In genomic region chr9:50752784-50753615, GRCm38 (mm10) we compare ENCODE assay signal across 9 mouse cellular contexts. TPM values are rescaled to one million over a fixed set of nuclear protein-coding genes. Genes with fewer than 3 reads are reported as not detected.
DNase-seq lines count a peak whose midpoint lies in the region; ATAC-seq and TF ChIP-seq lines count a peak whose summit lies in the region.
"Had no signal": no experiment of that assay in that cellular context is flagged by ENCODE, and none has a peak within 500 bp of the region (broad histone marks: within the 10 kb centered on the region; RNA-seq: fewer than 3 reads in every experiment).

No protein-coding gene starts in this region.

- WGBS in intestine, postnatal 0 days: 58% methylated on average over 17 of the region's 17 CpGs

- TF ChIP-seq CTCF in C2C12 (IDR thresholded peaks at IDR 0.05; ENCODE audit: control insufficient read depth, insufficient read depth, insufficient read length): no peak
- no peak for TF ChIP-seq CTCF in gastrocnemius, adult 2 months (IDR thresholded peaks at IDR 0.05)
- TF ChIP-seq CTCF in intestine, postnatal 0 days (IDR thresholded peaks at IDR 0.05; ENCODE audit: low read depth): no peak

- H3K9me3 ChIP-seq in intestine, postnatal 0 days (ENCODE audit: control insufficient read depth): no peaks in the 10 kb centered on the region
- H3K9me3 ChIP-seq: midbrain, embryonic 12.5 days had no signal

- DNase-seq in adipocyte (ENCODE audit: low spot score): peak; percentile 88
- DNase-seq in gastrocnemius, adult 2 months: peak; percentile 97
- peak; percentile 47 to 84 for DNase-seq in left cerebral cortex, postnatal 25 days (ENCODE audit: low spot score in 2 of 2)
- peak; percentile 87 for DNase-seq in right cerebral cortex, adult 18-20 months
- no peak for DNase-seq in thymus, postnatal 36 days

- no peaks in the 10 kb centered on the region for H3K79me2 ChIP-seq in C2C12 (ENCODE audit: control insufficient read depth, insufficient read depth)

- H3K4me3 ChIP-seq in C2C12 (ENCODE audit: insufficient read depth, poor library complexity, severe bottlenecking): peak overlapping the region; percentile 31
- peak overlapping the region; percentile 93 for H3K4me3 ChIP-seq in gastrocnemius, adult 2 months
- peak overlapping the region; percentile 21 for H3K4me3 ChIP-seq in intestine, postnatal 0 days (ENCODE audit: low read depth, low read length)
- H3K4me3 ChIP-seq: midbrain, embryonic 12.5 days had no signal

- H3K79me3 ChIP-seq in C2C12 (ENCODE audit: low read depth): no peaks in the 10 kb centered on the region

- 0 out of 2 replicates have a peak, but pooled peaks cover 3% of the 10 kb centered on the region for H3K4me1 ChIP-seq in intestine, postnatal 0 days (replicated peaks; ENCODE audit: control insufficient read depth, insufficient read depth, low read length)

- H3K36me3 ChIP-seq in C2C12 (ENCODE audit: control insufficient read depth, insufficient read depth): no peaks in the 10 kb centered on the region
- no peaks in the 10 kb centered on the region for H3K36me3 ChIP-seq in intestine, postnatal 0 days (ENCODE audit: control insufficient read depth, insufficient read depth)
- H3K36me3 ChIP-seq: midbrain, embryonic 12.5 days had no signal

- H3K27me3 ChIP-seq in C2C12 (ENCODE audit: control insufficient read depth, insufficient read depth, insufficient read length): no peaks in the 10 kb centered on the region
- H3K27me3 ChIP-seq in intestine, postnatal 0 days (replicated peaks; ENCODE audit: control insufficient read depth, insufficient read depth, low read length): no peaks in the 10 kb centered on the region
- H3K27me3 ChIP-seq: midbrain, embryonic 12.5 days had no signal

- intact Hi-C loops in gastrocnemius, adult 2 months (cut with DNase I): loop anchor here (2.0 kb wide), 1 partner anchor 16 kb away; the partner anchor contains the start of gene Fdxacb1
- intact Hi-C loops in left cerebral cortex, postnatal 25 days (cut with DNase I): no loop called here

- no peak; the same call in 1 of the 2 replicates for ATAC-seq in intestine, postnatal 0 days
- no peak for ATAC-seq in granulocyte monocyte progenitor cell, adult 5-6 weeks (replicated peaks; ENCODE audit: poor library complexity, severe bottlenecking)

- peak overlapping the region; percentile 36 for H3ac ChIP-seq in C2C12 (ENCODE audit: control insufficient read depth, insufficient read length, low read depth)

- peak overlapping the region; percentile 97 for H3K27ac ChIP-seq in gastrocnemius, adult 2 months
- H3K27ac ChIP-seq in intestine, postnatal 0 days (ENCODE audit: low read depth, low read length): peak overlapping the region; percentile 57; the same call in 1 of the 2 replicates
- H3K27ac ChIP-seq: midbrain, embryonic 12.5 days had no signal

- no peak overlapping the region for H3K9ac ChIP-seq in intestine, postnatal 0 days (ENCODE audit: low read depth, low read length)
- H3K9ac ChIP-seq: midbrain, embryonic 12.5 days had no signal

- H3K4me2 ChIP-seq in intestine, postnatal 0 days (replicated peaks; ENCODE audit: low read depth): peak overlapping the region; percentile 35
- H3K4me2 ChIP-seq: midbrain, embryonic 12.5 days had no signal

TF ChIP-seq in C2C12, 6 proteins besides CTCF, POLR2A, EP300 and RAD21:
- TF ChIP-seq MAX (IDR thresholded peaks at IDR 0.05) (no peak), MYOG (IDR thresholded peaks at IDR 0.05; ENCODE audit: control insufficient read depth, extremely low read depth, insufficient read length) (no peak), MYOD1 (IDR thresholded peaks at IDR 0.05; ENCODE audit: control insufficient read depth, insufficient read length, low read depth) (peak; percentile 43)

RNA-seq across cellular contexts. Expression of gene Hspb2, which starts 0.8 kb away (rescaled TPM):
- polyA plus RNA-seq in C2C12 (2012; fragmentation: generic; extraction: Trizol): 36.4 TPM
- total RNA-seq in gastrocnemius, adult 2 months (2021): 100 to 1,000 TPM; 123 to 143 TPM
- 10.3 and 10.4 TPM in 2 replicates for polyA plus RNA-seq in intestine, postnatal 0 days (2015; fragmentation: Nextera tagmentation; extraction: Ambion mirVana)
- total RNA-seq in left cerebral cortex, postnatal 25 days (2021): 1 to 10 TPM; 1.4 to 1.5 TPM
- total RNA-seq in granulocyte monocyte progenitor cell, adult 5-6 weeks (2014; fragmentation: Nextera tagmentation): not detected in 2 replicates
- total RNA-seq in granulocyte monocyte progenitor cell, adult 5-6 weeks (2017): not detected in 2 replicates

RNA-seq across cellular contexts. Expression of gene Cryab, which starts 1.9 kb away (rescaled TPM):
- polyA plus RNA-seq in C2C12 (2012; fragmentation: generic; extraction: Trizol): 224 TPM
- total RNA-seq in gastrocnemius, adult 2 months (2021): 1,000 to 10,000 TPM in 1 of 2 experiments, 100 to 1,000 TPM in 1; 885 to 2,545 TPM
- 80.4 and 83.2 TPM in 2 replicates for polyA plus RNA-seq in intestine, postnatal 0 days (2015; fragmentation: Nextera tagmentation; extraction: Ambion mirVana)
- 100 to 1,000 TPM; 125 to 140 TPM for total RNA-seq in left cerebral cortex, postnatal 25 days (2021)
- 1.6 TPM in 1 of 2 replicates, not detected in the other for total RNA-seq in granulocyte monocyte progenitor cell, adult 5-6 weeks (2014; fragmentation: Nextera tagmentation)
- 2.5 TPM in 1 of 2 replicates, not detected in the other for total RNA-seq in granulocyte monocyte progenitor cell, adult 5-6 weeks (2017)

RNA-seq across cellular contexts. Expression of gene 2310030G06Rik, which starts 6.7 kb away (rescaled TPM):
- 1.3 TPM for polyA plus RNA-seq in C2C12 (2012; fragmentation: generic; extraction: Trizol)
- total RNA-seq in gastrocnemius, adult 2 months (2021): 1 to 10 TPM; 2.4 to 6.5 TPM
- 45.3 and 50.2 TPM in 2 replicates for polyA plus RNA-seq in intestine, postnatal 0 days (2015; fragmentation: Nextera tagmentation; extraction: Ambion mirVana)
- 1 to 10 TPM; 2.1 to 2.8 TPM for total RNA-seq in left cerebral cortex, postnatal 25 days (2021)
- not detected in 2 replicates for total RNA-seq in granulocyte monocyte progenitor cell, adult 5-6 weeks (2014; fragmentation: Nextera tagmentation)
- total RNA-seq in granulocyte monocyte progenitor cell, adult 5-6 weeks (2017): not detected in 2 replicates

RNA-seq across cellular contexts. Expression of gene Dixdc1, which starts 13.7 kb away (rescaled TPM):
- polyA plus RNA-seq in C2C12 (2012; fragmentation: generic; extraction: Trizol): 1.2 TPM
- total RNA-seq in gastrocnemius, adult 2 months (2021): 1 to 10 TPM; 2.6 to 4.7 TPM
- 2.4 and 2.9 TPM in 2 replicates for polyA plus RNA-seq in intestine, postnatal 0 days (2015; fragmentation: Nextera tagmentation; extraction: Ambion mirVana)
- total RNA-seq in left cerebral cortex, postnatal 25 days (2021): 10 to 100 TPM; 75.4 to 80.8 TPM
- 0.11 and 0.82 TPM in 2 replicates for total RNA-seq in granulocyte monocyte progenitor cell, adult 5-6 weeks (2014; fragmentation: Nextera tagmentation)
- 0.10 and 0.39 TPM in 2 replicates for total RNA-seq in granulocyte monocyte progenitor cell, adult 5-6 weeks (2017)

RNA-seq across cellular contexts. Expression of gene Fdxacb1, which starts 15.0 kb away (rescaled TPM):
- polyA plus RNA-seq in C2C12 (2012; fragmentation: generic; extraction: Trizol): 4.4 TPM
- 1 to 10 TPM; 3.4 to 3.9 TPM for total RNA-seq in gastrocnemius, adult 2 months (2021)
- 5.1 and 6.1 TPM in 2 replicates for polyA plus RNA-seq in intestine, postnatal 0 days (2015; fragmentation: Nextera tagmentation; extraction: Ambion mirVana)
- total RNA-seq in left cerebral cortex, postnatal 25 days (2021): 1 to 10 TPM; 4.7 to 6.1 TPM
- total RNA-seq in granulocyte monocyte progenitor cell, adult 5-6 weeks (2014; fragmentation: Nextera tagmentation): 9.8 and 14.9 TPM in 2 replicates
- total RNA-seq in granulocyte monocyte progenitor cell, adult 5-6 weeks (2017): 6.3 and 7.1 TPM in 2 replicates

Comparison
In these comparisons a context has a peak if more than half of its experiments do, and no peak if none do; other contexts are left out.
1. H3K4me3 ChIP-seq: peak in every context shown above with its lines; median percentile 93 in gastrocnemius, adult 2 months; 31 in C2C12; 21 in intestine, postnatal 0 days.
2. DNase-seq: peak in adipocyte (single experiment), gastrocnemius, adult 2 months (single experiment), left cerebral cortex, postnatal 25 days (2 of 2) and right cerebral cortex, adult 18-20 months (single experiment); none in thymus, postnatal 36 days (0 of 2).
3. RNA of gene Hspb2, which starts 0.8 kb away (total RNA-seq): 123 to 143 TPM in gastrocnemius, adult 2 months; 1.4 to 1.5 TPM in left cerebral cortex, postnatal 25 days and not detected in granulocyte monocyte progenitor cell, adult 5-6 weeks; every median in the first group is over 10 times any median in the second.
4. RNA of gene Cryab, which starts 1.9 kb away (total RNA-seq): 885 to 2,545 TPM in gastrocnemius, adult 2 months and 125 to 140 TPM in left cerebral cortex, postnatal 25 days; 1.6 to 2.5 TPM in granulocyte monocyte progenitor cell, adult 5-6 weeks; every median in the first group is over 10 times any median in the second.